8 mouse cellular contexts compared by ENCODE assay signal in genomic region chr13:70233896-70234799, GRCm38 (mm10).
A peak's percentile ranks its signal among the peaks of the same experiment; 100 is the strongest.
DNase-seq lines count a peak whose midpoint lies in the region; ATAC-seq and TF ChIP-seq lines count a peak whose summit lies in the region.

No protein-coding gene starts in this region.

- no peaks in the 10 kb centered on the region for H3K36me3 ChIP-seq in E14TG2a.4 (ENCODE audit: insufficient read depth, low read length)
- no peaks in the 10 kb centered on the region for H3K36me3 ChIP-seq in embryonic facial prominence, embryonic 14.5 days (ENCODE audit: control insufficient read depth, insufficient read depth, low read length)
- H3K36me3 ChIP-seq in heart, embryonic 15.5 days = no peaks in the 10 kb centered on the region
- H3K36me3 ChIP-seq in liver, adult 2 months (ENCODE audit: control insufficient read depth, insufficient read depth, low read length) = no peaks in the 10 kb centered on the region
- H3K36me3 ChIP-seq in neural tube, embryonic 14.5 days (ENCODE audit: control insufficient read depth, insufficient read depth, low read length) = no peaks in the 10 kb centered on the region

- DNase-seq in adrenal gland, postnatal 4 days (ENCODE audit: low spot score in 2 of 2) = peak; percentile 55 to 60
- DNase-seq in embryonic facial prominence, embryonic 14.5 days (ENCODE audit: low spot score) = peak; percentile 59
- DNase-seq in kidney, postnatal 10 days = peak; percentile 85
- peak; percentile 12 for DNase-seq in liver, adult 2 months (ENCODE audit: extremely low read depth, low read depth, low spot score)
- peak; percentile 39 to 80 for DNase-seq in urinary bladder, postnatal 4 days (ENCODE audit: low spot score in 2 of 2)

- H3K79me2 ChIP-seq in liver, adult 2 months (ENCODE audit: control insufficient read depth, insufficient read depth, low read length) = no peaks in the 10 kb centered on the region

- ATAC-seq in embryonic facial prominence, embryonic 14.5 days (ENCODE audit: low read depth) = peak; percentile 84
- ATAC-seq in heart, embryonic 15.5 days (replicated peaks; ENCODE audit: insufficient number of reproducible peaks, insufficient read depth, low FRiP score, low read depth) = 0 out of 2 replicates have a peak, but pooled peaks have one; percentile 14
- peak; percentile 86 for ATAC-seq in neural tube, embryonic 14.5 days (ENCODE audit: low read depth)

- H3K4me2 ChIP-seq in embryonic facial prominence, embryonic 14.5 days (ENCODE audit: low read depth, low read length) = peak overlapping the region; percentile 35
- peak overlapping the region; percentile 50 for H3K4me2 ChIP-seq in heart, embryonic 15.5 days
- no peak overlapping the region for H3K4me2 ChIP-seq in neural tube, embryonic 14.5 days (ENCODE audit: low read depth, low read length)

- H3K4me1 ChIP-seq in E14TG2a.4 (replicated peaks; ENCODE audit: low read depth, low read length) = no peaks in the 10 kb centered on the region; the same call in 1 of the 2 replicates
- H3K4me1 ChIP-seq in embryonic facial prominence, embryonic 14.5 days (ENCODE audit: control insufficient read depth, insufficient read depth, low read length) = no peaks in the 10 kb centered on the region
- H3K4me1 ChIP-seq in heart, embryonic 15.5 days (replicated peaks) = no peaks in the 10 kb centered on the region
- H3K4me1 ChIP-seq in liver, adult 2 months (ENCODE audit: control insufficient read depth, insufficient read depth, low read length) = no peaks in the 10 kb centered on the region
- H3K4me1 ChIP-seq in neural tube, embryonic 14.5 days (ENCODE audit: control insufficient read depth, insufficient read depth, low read length) = no peaks in the 10 kb centered on the region

- TF ChIP-seq CTCF in E14TG2a.4 (conservative IDR thresholded peaks at IDR 0.05; ENCODE audit: low read length) = peak; percentile 91
- peak; percentile 89 for TF ChIP-seq CTCF in liver, adult 2 months (IDR thresholded peaks at IDR 0.05; ENCODE audit: low read depth, low read length)

- no peak overlapping the region for H3K9ac ChIP-seq in embryonic facial prominence, embryonic 14.5 days (ENCODE audit: low read depth, low read length)
- H3K9ac ChIP-seq in heart, embryonic 15.5 days = 0 out of 2 replicates have a peak overlapping the region, but pooled peaks have one; percentile 29
- no peak overlapping the region for H3K9ac ChIP-seq in liver, adult 2 months (ENCODE audit: low read depth, low read length)
- no peak overlapping the region for H3K9ac ChIP-seq in neural tube, embryonic 14.5 days (replicated peaks; ENCODE audit: low read depth, low read length)

- no peaks in the 10 kb centered on the region for H3K9me3 ChIP-seq in E14TG2a.4 (ENCODE audit: low read length)
- no peaks in the 10 kb centered on the region for H3K9me3 ChIP-seq in embryonic facial prominence, embryonic 14.5 days (ENCODE audit: control insufficient read depth, low read length)
- no peaks in the 10 kb centered on the region for H3K9me3 ChIP-seq in heart, embryonic 15.5 days (replicated peaks)
- no peaks in the 10 kb centered on the region for H3K9me3 ChIP-seq in neural tube, embryonic 14.5 days (ENCODE audit: control insufficient read depth, low read length)

- H3K27me3 ChIP-seq in E14TG2a.4 (ENCODE audit: insufficient read depth, low read length) = 0 out of 2 replicates have a peak, but pooled peaks cover 4% of the 10 kb centered on the region
- H3K27me3 ChIP-seq in embryonic facial prominence, embryonic 14.5 days (replicated peaks; ENCODE audit: control insufficient read depth, insufficient read depth, low read length) = no peaks in the 10 kb centered on the region
- no peaks in the 10 kb centered on the region for H3K27me3 ChIP-seq in heart, embryonic 15.5 days
- no peaks in the 10 kb centered on the region for H3K27me3 ChIP-seq in liver, adult 2 months (ENCODE audit: control insufficient read depth, insufficient read depth, low read length)
- H3K27me3 ChIP-seq in neural tube, embryonic 14.5 days (ENCODE audit: control insufficient read depth, insufficient read depth, low read length) = no peaks in the 10 kb centered on the region

- 31% methylated on average over 22 of the region's 22 CpGs for WGBS in embryonic facial prominence, embryonic 14.5 days
- WGBS in heart, embryonic 15.5 days = 36% methylated on average over 22 of the region's 22 CpGs
- 38% methylated on average over 22 of the region's 22 CpGs for WGBS in liver, adult 2 months
- WGBS in neural tube, embryonic 14.5 days = 26% methylated on average over 22 of the region's 22 CpGs

- peak overlapping the region; percentile 62 for H3K4me3 ChIP-seq in E14TG2a.4 (replicated peaks; ENCODE audit: low read length)
- H3K4me3 ChIP-seq in embryonic facial prominence, embryonic 14.5 days (ENCODE audit: low read depth, low read length) = no peak overlapping the region
- no peak overlapping the region for H3K4me3 ChIP-seq in heart, embryonic 15.5 days
- no peak overlapping the region for H3K4me3 ChIP-seq in liver, adult 2 months (ENCODE audit: insufficient read depth, low read depth, low read length)
- no peak overlapping the region for H3K4me3 ChIP-seq in neural tube, embryonic 14.5 days (ENCODE audit: low read depth, low read length)

- H3K27ac ChIP-seq in embryonic facial prominence, embryonic 14.5 days (replicated peaks; ENCODE audit: low read depth, low read length) = no peak overlapping the region
- no peak overlapping the region for H3K27ac ChIP-seq in heart, embryonic 15.5 days
- H3K27ac ChIP-seq in liver, adult 2 months (replicated peaks; ENCODE audit: insufficient read depth, low read depth, low read length) = no peak overlapping the region
- H3K27ac ChIP-seq in neural tube, embryonic 14.5 days (ENCODE audit: low read depth, low read length) = no peak overlapping the region

- TF ChIP-seq POLR2A in liver, adult 2 months (IDR thresholded peaks at IDR 0.05; ENCODE audit: extremely low read depth, insufficient read depth, low read length) = no peak

Comparison
In these comparisons a context has a peak if more than half of its experiments do, and no peak if none do; other contexts are left out.
1. DNase-seq: peak in every context shown above with its lines; median percentile 85 in kidney, postnatal 10 days; 60 in urinary bladder, postnatal 4 days; 59 in embryonic facial prominence, embryonic 14.5 days; 58 in adrenal gland, postnatal 4 days; 12 in liver, adult 2 months.
2. ATAC-seq: peak in every context shown above with its lines; median percentile 86 in neural tube, embryonic 14.5 days; 84 in embryonic facial prominence, embryonic 14.5 days; 14 in heart, embryonic 15.5 days.